Mouse (Mus musculus): ENCODE measurements around the gene Chst10. TPM values are rescaled to one million over a fixed set of nuclear protein-coding genes. Genes with fewer than 3 reads are reported as not detected.
A peak's percentile ranks its signal among the peaks of the same experiment; 100 is the strongest.

Gene Chst10
- polyA plus RNA-seq, 1 experiment from 2014 or later, result 3.9 TPM

- DNase-seq (ENCODE audit: low spot score) (peak; percentile 41), ATAC-seq (replicated peaks; ENCODE audit: low FRiP score, low read depth) (no peak)
- Histone ChIP-seq H3K4me3 (replicated peaks; ENCODE audit: low read depth, low read length) (no peak overlapping the region), H3K27ac (no peak overlapping the region), H3K27me3 (ENCODE audit: insufficient read depth, low read length) (0 out of 2 replicates have a peak, but pooled peaks cover 8% of the 10 kb centered on the region), H3K4me1 (replicated peaks; ENCODE audit: insufficient read depth, low read length) (peaks cover 5% of the 10 kb centered on the region; the same call in 1 of the 2 replicates), H3K9ac (ENCODE audit: low read depth, low read length) (no peak overlapping the region), H3K4me2 (ENCODE audit: low read length) (no peak overlapping the region), H3K9me3 (replicated peaks; ENCODE audit: low read length) (no peaks in the 10 kb centered on the region), H3K36me3 (ENCODE audit: insufficient read depth, low read length) (no peaks in the 10 kb centered on the region)
- 42% methylated on average over 3 of the region's 3 CpGs for WGBS
- TF ChIP-seq CTCF (IDR thresholded peaks at IDR 0.05; ENCODE audit: low read depth), result peak; percentile 61
Observed at GRCm38 (mm10) chr1:38834899-38835298, 63.1 kb downstream of the Chst10 start.

GRCm38 (mm10) chr1:38824926-38825325 lies 73.0 kb downstream of the Chst10 start:
- H3K9ac ChIP-seq (ENCODE audit: low read depth, low read length), result no peak overlapping the region
- H3K9me3 ChIP-seq (replicated peaks; ENCODE audit: low read length), result no peaks in the 10 kb centered on the region
- H3K27me3 ChIP-seq (ENCODE audit: insufficient read depth, low read length), result no peaks in the 10 kb centered on the region
- H3K4me2 ChIP-seq (ENCODE audit: low read length), result no peak overlapping the region
- WGBS, result 79% methylated on average over 2 of the region's 2 CpGs
- H3K4me3 ChIP-seq (replicated peaks; ENCODE audit: low read depth, low read length), result no peak overlapping the region
- H3K27ac ChIP-seq, result no peak overlapping the region
- DNase-seq (ENCODE audit: low spot score), result no peak
- TF ChIP-seq CTCF (IDR thresholded peaks at IDR 0.05; ENCODE audit: low read depth), result no peak
- ATAC-seq (replicated peaks; ENCODE audit: low FRiP score, low read depth), result no peak
- no peaks in the 10 kb centered on the region for H3K36me3 ChIP-seq (ENCODE audit: insufficient read depth, low read length)
- no peaks in the 10 kb centered on the region for H3K4me1 ChIP-seq (replicated peaks; ENCODE audit: insufficient read depth, low read length)

GRCm38 (mm10) chr1:38823851-38824250 lies 74.1 kb downstream of the Chst10 start:
- DNase-seq (ENCODE audit: low spot score) (no peak), ATAC-seq (replicated peaks; ENCODE audit: low FRiP score, low read depth) (no peak)
- no peak overlapping the region for H3K4me2 ChIP-seq (ENCODE audit: low read length)
- no peaks in the 10 kb centered on the region for H3K27me3 ChIP-seq (ENCODE audit: insufficient read depth, low read length)
- no peaks in the 10 kb centered on the region for H3K36me3 ChIP-seq (ENCODE audit: insufficient read depth, low read length)
- H3K9ac ChIP-seq (ENCODE audit: low read depth, low read length), result no peak overlapping the region
- H3K9me3 ChIP-seq (replicated peaks; ENCODE audit: low read length), result no peaks in the 10 kb centered on the region
- WGBS, result 66% methylated on average over 2 of the region's 2 CpGs
- no peaks in the 10 kb centered on the region for H3K4me1 ChIP-seq (replicated peaks; ENCODE audit: insufficient read depth, low read length)
- no peak overlapping the region for H3K27ac ChIP-seq
- no peak for TF ChIP-seq CTCF (IDR thresholded peaks at IDR 0.05; ENCODE audit: low read depth)
- no peak overlapping the region for H3K4me3 ChIP-seq (replicated peaks; ENCODE audit: low read depth, low read length)

GRCm38 (mm10) chr1:38819691-38820090 lies 78.3 kb downstream of the Chst10 start:
- Histone ChIP-seq H3K27ac (no peak overlapping the region), H3K9me3 (replicated peaks; ENCODE audit: low read length) (no peaks in the 10 kb centered on the region), H3K36me3 (ENCODE audit: insufficient read depth, low read length) (no peaks in the 10 kb centered on the region), H3K4me1 (replicated peaks; ENCODE audit: insufficient read depth, low read length) (no peaks in the 10 kb centered on the region), H3K4me3 (replicated peaks; ENCODE audit: low read depth, low read length) (no peak overlapping the region), H3K27me3 (ENCODE audit: insufficient read depth, low read length) (no peaks in the 10 kb centered on the region), H3K4me2 (ENCODE audit: low read length) (no peak overlapping the region), H3K9ac (ENCODE audit: low read depth, low read length) (no peak overlapping the region)
- no peak for TF ChIP-seq CTCF (IDR thresholded peaks at IDR 0.05; ENCODE audit: low read depth)
- ATAC-seq (replicated peaks; ENCODE audit: low FRiP score, low read depth) (no peak), DNase-seq (ENCODE audit: low spot score) (no peak)

GRCm38 (mm10) chr1:38817671-38818070 lies 80.3 kb downstream of the Chst10 start:
- TF ChIP-seq CTCF (IDR thresholded peaks at IDR 0.05; ENCODE audit: low read depth), result no peak
- DNase-seq (ENCODE audit: low spot score) (no peak), ATAC-seq (replicated peaks; ENCODE audit: low FRiP score, low read depth) (no peak)
- H3K4me1 ChIP-seq (replicated peaks; ENCODE audit: insufficient read depth, low read length), result no peaks in the 10 kb centered on the region
- H3K9me3 ChIP-seq (replicated peaks; ENCODE audit: low read length), result no peaks in the 10 kb centered on the region
- no peak overlapping the region for H3K27ac ChIP-seq
- no peaks in the 10 kb centered on the region for H3K36me3 ChIP-seq (ENCODE audit: insufficient read depth, low read length)
- H3K27me3 ChIP-seq (ENCODE audit: insufficient read depth, low read length), result no peaks in the 10 kb centered on the region
- no peak overlapping the region for H3K4me3 ChIP-seq (replicated peaks; ENCODE audit: low read depth, low read length)
- no peak overlapping the region for H3K4me2 ChIP-seq (ENCODE audit: low read length)
- WGBS, result 92% methylated on average over 3 of the region's 3 CpGs
- H3K9ac ChIP-seq (ENCODE audit: low read depth, low read length), result no peak overlapping the region

- 68% methylated on average over 9 of the region's 9 CpGs for WGBS
- DNase-seq (ENCODE audit: low spot score), result no peak
- H3K4me2 ChIP-seq (ENCODE audit: low read length), result no peak overlapping the region
Observed at GRCm38 (mm10) chr1:38817268-38817667, 80.7 kb downstream of the Chst10 start.

GRCm38 (mm10) chr1:38816306-38816705 lies 81.7 kb downstream of the Chst10 start:
- Histone ChIP-seq H3K9ac (ENCODE audit: low read depth, low read length) (no peak overlapping the region), H3K27me3 (ENCODE audit: insufficient read depth, low read length) (no peaks in the 10 kb centered on the region), H3K4me3 (replicated peaks; ENCODE audit: low read depth, low read length) (no peak overlapping the region), H3K4me1 (replicated peaks; ENCODE audit: insufficient read depth, low read length) (no peaks in the 10 kb centered on the region), H3K36me3 (ENCODE audit: insufficient read depth, low read length) (no peaks in the 10 kb centered on the region), H3K4me2 (ENCODE audit: low read length) (no peak overlapping the region), H3K27ac (no peak overlapping the region), H3K9me3 (replicated peaks; ENCODE audit: low read length) (no peaks in the 10 kb centered on the region)
- TF ChIP-seq CTCF (IDR thresholded peaks at IDR 0.05; ENCODE audit: low read depth), result no peak
- 40% methylated on average over 4 of the region's 4 CpGs for WGBS
- ATAC-seq (replicated peaks; ENCODE audit: low FRiP score, low read depth) (no peak), DNase-seq (ENCODE audit: low spot score) (peak; percentile 3)

More at GRCm38 (mm10) chr1:38817268-38817667, 80.7 kb downstream of the Chst10 start:
- no peak for TF ChIP-seq CTCF (IDR thresholded peaks at IDR 0.05; ENCODE audit: low read depth)
- no peaks in the 10 kb centered on the region for H3K36me3 ChIP-seq (ENCODE audit: insufficient read depth, low read length)
- no peaks in the 10 kb centered on the region for H3K9me3 ChIP-seq (replicated peaks; ENCODE audit: low read length)
- H3K4me3 ChIP-seq (replicated peaks; ENCODE audit: low read depth, low read length), result no peak overlapping the region
- no peak for ATAC-seq (replicated peaks; ENCODE audit: low FRiP score, low read depth)
- no peaks in the 10 kb centered on the region for H3K27me3 ChIP-seq (ENCODE audit: insufficient read depth, low read length)
- H3K27ac ChIP-seq, result no peak overlapping the region
- H3K4me1 ChIP-seq (replicated peaks; ENCODE audit: insufficient read depth, low read length), result no peaks in the 10 kb centered on the region
- H3K9ac ChIP-seq (ENCODE audit: low read depth, low read length), result no peak overlapping the region

Other genes starting within 250 kb of the Chst10 start
- gene Aff3, start 233.2 kb downstream of the Chst10 start, polyA plus RNA-seq (2015; fragmentation: Nextera tagmentation; extraction: Ambion mirVana), result 6.9 and 7.9 TPM in 2 replicates
- 0.77 and 0.82 TPM in 2 replicates for gene Lonrf2, start 61.5 kb downstream of the Chst10 start, polyA plus RNA-seq (2015; fragmentation: Nextera tagmentation; extraction: Ambion mirVana)
- gene Nms, start 41.0 kb upstream of the Chst10 start, polyA plus RNA-seq (2015; fragmentation: Nextera tagmentation; extraction: Ambion mirVana), result not detected in 2 replicates
- gene Pdcl3, start 87.4 kb upstream of the Chst10 start, polyA plus RNA-seq (2015; fragmentation: Nextera tagmentation; extraction: Ambion mirVana), result 189 and 198 TPM in 2 replicates